Mouse (Mus musculus) bone marrow, adult 2 months (tissue): ENCODE measurements around the gene Snx4.

Experiments
- CTCF ChIP-seq: fragments of 200-500 bp; IDR thresholded peaks from 2 replicates; pipeline ENCODE4 v1.5.1; 2011; ENCODE audit warnings: low read length, control low read depth; ENCODE audit not compliant: control insufficient read depth, insufficient read depth
- POLR2A ChIP-seq: fragments of 200-500 bp; IDR thresholded peaks from 2 replicates; pipeline ENCODE4 v1.6.1; 2011; ENCODE audit warnings: low read depth, mild to moderate bottlenecking, control low read depth, low read length, borderline replicate concordance; ENCODE audit not compliant: control insufficient read depth

DNA sequence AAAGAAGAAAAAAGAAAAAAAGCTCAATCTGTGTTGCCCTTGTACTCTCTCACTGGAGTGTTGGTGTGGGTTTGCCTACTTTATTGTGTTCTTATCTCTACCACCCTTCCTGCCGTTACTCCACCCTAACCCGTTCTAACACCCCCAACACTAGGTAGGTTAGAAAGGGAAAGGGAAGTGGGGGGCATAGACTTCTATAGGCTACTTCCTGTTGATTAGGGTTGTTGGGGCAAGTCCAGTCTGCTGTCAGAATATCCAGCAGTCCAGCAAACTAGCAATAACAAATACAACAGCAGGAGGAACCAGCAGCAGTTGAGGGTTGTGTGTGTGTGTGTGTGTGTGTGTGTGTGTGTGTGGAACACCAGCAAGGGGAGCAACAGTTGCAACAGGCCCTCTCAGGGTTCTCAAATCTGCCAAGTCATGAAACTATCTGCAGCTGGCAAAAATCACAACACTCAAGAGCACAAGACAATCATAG, 10.4 kb downstream of the Snx4 start:
- TF ChIP-seq CTCF = no peak
- no peak for TF ChIP-seq POLR2A
